Mouse (Mus musculus) C2C12 (cell line): ENCODE data around the gene Wwox. TPM values are rescaled to one million over a fixed set of nuclear protein-coding genes. Genes with fewer than 3 reads are reported as not detected.

Source experiments
- H3K27me3 ChIP-seq: one replicate; pipeline ENCODE4 v1.6.1; 2011; ENCODE audit not compliant: control insufficient read depth, insufficient read depth, insufficient read length
- H3K36me3 ChIP-seq: one replicate; pipeline ENCODE4 v1.6.1; 2011; ENCODE audit not compliant: control insufficient read depth, insufficient read depth
- H3K4me3 ChIP-seq: one replicate; pipeline ENCODE4 v1.5.1; 2011; ENCODE audit warnings: mild to moderate bottlenecking, control low read depth; ENCODE audit not compliant: poor library complexity, insufficient read depth, severe bottlenecking
- H3K79me2 ChIP-seq: one replicate; pipeline ENCODE4 v1.6.1; 2011; ENCODE audit not compliant: control insufficient read depth, insufficient read depth
- H3K79me3 ChIP-seq: one replicate; pipeline ENCODE4 v1.6.1; 2011; ENCODE audit warnings: low read depth, control low read depth
- H3ac ChIP-seq: one replicate; pipeline ENCODE3; 2011; ENCODE audit warnings: low read depth; ENCODE audit not compliant: control insufficient read depth, insufficient read length
- CEBPB ChIP-seq: IDR thresholded peaks from one replicate; pipeline ENCODE4 v1.6.1; 2011; ENCODE audit warnings: low read depth, mild to moderate bottlenecking, control low read depth, moderate library complexity
- CTCF ChIP-seq: IDR thresholded peaks from one replicate; pipeline ENCODE4 v1.5.1; 2011; ENCODE audit not compliant: control insufficient read depth, insufficient read depth, insufficient read length
- FOSL1 ChIP-seq: IDR thresholded peaks from one replicate; pipeline ENCODE4 v1.8.0; 2011; ENCODE audit warnings: mild to moderate bottlenecking, low read length; ENCODE audit not compliant: poor library complexity, insufficient read depth, severe bottlenecking
- MAX ChIP-seq: IDR thresholded peaks from one replicate; pipeline ENCODE4 v1.6.1; 2011; ENCODE audit warnings: mild to moderate bottlenecking, control low read depth
- MYOD1 ChIP-seq: IDR thresholded peaks from one replicate; pipeline ENCODE4 v1.6.1; 2011; ENCODE audit warnings: low read depth; ENCODE audit not compliant: control insufficient read depth, insufficient read length
- MYOG ChIP-seq: IDR thresholded peaks from one replicate; pipeline ENCODE4 v1.6.1; 2011; ENCODE audit not compliant: control insufficient read depth, insufficient read length; ENCODE audit errors: extremely low read depth
- USF1 ChIP-seq: IDR thresholded peaks from one replicate; pipeline ENCODE4 v1.6.1; 2011; ENCODE audit warnings: low read depth, mild to moderate bottlenecking, control low read depth, moderate library complexity
- polyA plus RNA-seq: library from polyadenylated mRNA; unstranded; fragments of >200 nt; fragmentation: generic; extraction: Trizol; gene quantifications from one replicate; pipeline ENCODE4 v1.2.1, GENCODE M21; 2012; ENCODE audit warnings: missing spikeins

Gene Wwox
- polyA plus RNA-seq, 1 experiment, result 3.7 TPM

GRCm38 (mm10) chr8:115089744-115090143 is 650.3 kb downstream of the Wwox start:
- Histone ChIP-seq H3ac (no peak overlapping the region), H3K36me3 (no peaks in the 10 kb centered on the region), H3K79me3 (no peaks in the 10 kb centered on the region), H3K27me3 (no peaks in the 10 kb centered on the region), H3K79me2 (no peaks in the 10 kb centered on the region), H3K4me3 (no peak overlapping the region)
- no peak for TF ChIP-seq MYOD1
- no peak for TF ChIP-seq MYOG
- no peak for TF ChIP-seq CTCF
- no peak for TF ChIP-seq MAX
- TF ChIP-seq USF1, result no peak
- TF ChIP-seq CEBPB, result no peak
- TF ChIP-seq FOSL1, result no peak

GRCm38 (mm10) chr8:115090202-115090601 is 650.7 kb downstream of the Wwox start:
- H3K4me3 ChIP-seq, result no peak overlapping the region
- no peaks in the 10 kb centered on the region for H3K79me3 ChIP-seq
- H3K36me3 ChIP-seq, result no peaks in the 10 kb centered on the region
- H3K79me2 ChIP-seq, result no peaks in the 10 kb centered on the region
- H3K27me3 ChIP-seq, result no peaks in the 10 kb centered on the region
- no peak for TF ChIP-seq MAX
- no peak for TF ChIP-seq MYOG
- TF ChIP-seq USF1, result no peak
- no peak for TF ChIP-seq CEBPB
- no peak for TF ChIP-seq MYOD1
- no peak for TF ChIP-seq FOSL1
- TF ChIP-seq CTCF, result no peak
- H3ac ChIP-seq, result no peak overlapping the region

GRCm38 (mm10) chr8:115095548-115095947 is 656.1 kb downstream of the Wwox start:
- Histone ChIP-seq H3K27me3 (no peaks in the 10 kb centered on the region), H3K79me2 (no peaks in the 10 kb centered on the region), H3K4me3 (no peak overlapping the region), H3K36me3 (no peaks in the 10 kb centered on the region), H3ac (no peak overlapping the region), H3K79me3 (no peaks in the 10 kb centered on the region)
- TF ChIP-seq CEBPB (no peak), USF1 (no peak), MYOG (no peak), MYOD1 (no peak), MAX (no peak), CTCF (no peak), FOSL1 (no peak)

- Histone ChIP-seq H3K79me3 (no peaks in the 10 kb centered on the region), H3K79me2 (no peaks in the 10 kb centered on the region), H3K27me3 (no peaks in the 10 kb centered on the region), H3ac (no peak overlapping the region), H3K4me3 (no peak overlapping the region), H3K36me3 (no peaks in the 10 kb centered on the region)
- TF ChIP-seq MAX (no peak), MYOD1 (no peak), MYOG (no peak), CTCF (no peak), USF1 (no peak), CEBPB (no peak), FOSL1 (no peak)
Measured at GRCm38 (mm10) chr8:115097988-115098562, 658.6 kb downstream of the Wwox start.

GRCm38 (mm10) chr8:115109309-115109708 is 669.9 kb downstream of the Wwox start:
- H3K36me3 ChIP-seq, result no peaks in the 10 kb centered on the region
- H3K4me3 ChIP-seq, result no peak overlapping the region
- no peaks in the 10 kb centered on the region for H3K79me3 ChIP-seq
- no peaks in the 10 kb centered on the region for H3K79me2 ChIP-seq
- no peak overlapping the region for H3ac ChIP-seq
- TF ChIP-seq CTCF (no peak), MYOG (no peak), MAX (no peak), CEBPB (no peak), USF1 (no peak), MYOD1 (no peak)
- H3K27me3 ChIP-seq, result no peaks in the 10 kb centered on the region

- Histone ChIP-seq H3K79me3 (no peaks in the 10 kb centered on the region), H3K4me3 (no peak overlapping the region), H3K79me2 (no peaks in the 10 kb centered on the region), H3ac (no peak overlapping the region), H3K36me3 (no peaks in the 10 kb centered on the region), H3K27me3 (no peaks in the 10 kb centered on the region)
- TF ChIP-seq CTCF (no peak), MYOD1 (no peak), FOSL1 (no peak), MAX (no peak), CEBPB (no peak), MYOG (no peak), USF1 (no peak)
Measured at GRCm38 (mm10) chr8:115110423-115110822, 671.0 kb downstream of the Wwox start.
